ENCODE assay signal across 13 mouse cellular contexts in genomic region chr6:128099190-128099589, GRCm38 (mm10). TPM values are rescaled to one million over a fixed set of nuclear protein-coding genes. Genes with fewer than 3 reads are reported as not detected.
DNase-seq lines count a peak whose midpoint lies in the region; ATAC-seq and TF ChIP-seq lines count a peak whose summit lies in the region.
"Had no signal": no experiment of that assay in that cellular context is flagged by ENCODE, and none has a peak within 500 bp of the region (broad histone marks: within the 10 kb centered on the region; RNA-seq: fewer than 3 reads in every experiment).

No protein-coding gene starts in this region.

- H3K4me1 ChIP-seq in forebrain, embryonic 14.5 days (ENCODE audit: control insufficient read depth, insufficient read depth, low read length): peaks cover 9% of the 10 kb centered on the region
- H3K4me1 ChIP-seq in forebrain, embryonic 10.5 days: peaks cover 16% of the 10 kb centered on the region
- 0 out of 2 replicates have a peak, but pooled peaks cover 5% of the 10 kb centered on the region for H3K4me1 ChIP-seq in hindbrain, postnatal 0 days (ENCODE audit: insufficient read depth, low read length)
- peaks cover 37% of the 10 kb centered on the region for H3K4me1 ChIP-seq in hindbrain, embryonic 10.5 days (replicated peaks)
- H3K4me1 ChIP-seq in stomach, postnatal 0 days (replicated peaks; ENCODE audit: control insufficient read depth, insufficient read depth): peaks cover 2% of the 10 kb centered on the region

- H3K36me3 ChIP-seq in forebrain, embryonic 14.5 days (ENCODE audit: control insufficient read depth, insufficient read depth, low read length): no peaks in the 10 kb centered on the region
- H3K36me3 ChIP-seq in forebrain, embryonic 10.5 days (replicated peaks): no peaks in the 10 kb centered on the region
- H3K36me3 ChIP-seq in hindbrain, postnatal 0 days (ENCODE audit: insufficient read depth, low read length): no peaks in the 10 kb centered on the region
- no peaks in the 10 kb centered on the region for H3K36me3 ChIP-seq in hindbrain, embryonic 10.5 days
- H3K36me3 ChIP-seq in stomach, postnatal 0 days (ENCODE audit: control insufficient read depth, insufficient read depth, low read length): no peaks in the 10 kb centered on the region
- H3K36me3 ChIP-seq: midbrain, embryonic 10.5 days; neural tube, embryonic 15.5 days had no signal

- no peak for TF ChIP-seq CTCF in hindbrain, postnatal 0 days (IDR thresholded peaks at IDR 0.05; ENCODE audit: low read depth)
- no peak for TF ChIP-seq CTCF in stomach, postnatal 0 days (IDR thresholded peaks at IDR 0.05; ENCODE audit: low read depth)

- H3K9ac ChIP-seq in forebrain, embryonic 14.5 days (ENCODE audit: low read length): no peak overlapping the region
- H3K9ac ChIP-seq in hindbrain, postnatal 0 days (replicated peaks; ENCODE audit: low read length): no peak overlapping the region
- H3K9ac ChIP-seq in stomach, postnatal 0 days (ENCODE audit: low read length): no peak overlapping the region
- H3K9ac ChIP-seq: neural tube, embryonic 15.5 days had no signal

- no peaks in the 10 kb centered on the region for H3K27me3 ChIP-seq in forebrain, embryonic 14.5 days (replicated peaks; ENCODE audit: control insufficient read depth, insufficient read depth, low read length)
- no peaks in the 10 kb centered on the region for H3K27me3 ChIP-seq in forebrain, embryonic 10.5 days (ENCODE audit: poor library complexity, severe bottlenecking)
- H3K27me3 ChIP-seq in hindbrain, postnatal 0 days (ENCODE audit: insufficient read depth, low read length): no peaks in the 10 kb centered on the region
- H3K27me3 ChIP-seq in hindbrain, embryonic 10.5 days (ENCODE audit: insufficient read depth, poor library complexity, severe bottlenecking): no peaks in the 10 kb centered on the region
- H3K27me3 ChIP-seq in stomach, postnatal 0 days (ENCODE audit: control insufficient read depth, insufficient read depth, low read length): no peaks in the 10 kb centered on the region
- H3K27me3 ChIP-seq: neural tube, embryonic 15.5 days had no signal

- peak; percentile 51 for DNase-seq in forebrain, embryonic 14.5 days (ENCODE audit: low spot score)
- DNase-seq in forebrain, embryonic 10.5 days (ENCODE audit: extremely low spot score, low spot score): no peak
- DNase-seq in hindbrain, postnatal 0 days (ENCODE audit: low spot score): peak; percentile 49
- no peak for DNase-seq in hindbrain, embryonic 10.5 days (ENCODE audit: low spot score)
- peak; percentile 78 for DNase-seq in right cerebral cortex, postnatal 10 days (ENCODE audit: low spot score in 2 of 2)
- DNase-seq in right cerebral cortex, adult 18-20 months: no peak
- DNase-seq in stomach, postnatal 0 days (ENCODE audit: low spot score): no peak
- no peak for DNase-seq in c-Kit-positive CD71-positive TER-119-positive erythroid progenitor cells, embryonic 14.5 days (ENCODE audit: low spot score)
- DNase-seq: B cell, adult 2 months; liver had no signal

- WGBS in forebrain, embryonic 14.5 days: 49% methylated on average over 9 of the region's 9 CpGs
- 89% methylated on average over 9 of the region's 9 CpGs for WGBS in forebrain, embryonic 10.5 days
- WGBS in hindbrain, postnatal 0 days: 48% methylated on average over 9 of the region's 9 CpGs
- WGBS in hindbrain, embryonic 10.5 days: 85% methylated on average over 9 of the region's 9 CpGs
- 37% methylated on average over 9 of the region's 9 CpGs for WGBS in stomach, postnatal 0 days

- H3K4me2 ChIP-seq in forebrain, embryonic 14.5 days (ENCODE audit: low read length): no peak overlapping the region
- H3K4me2 ChIP-seq in hindbrain, postnatal 0 days (ENCODE audit: low read depth, low read length): no peak overlapping the region
- no peak overlapping the region for H3K4me2 ChIP-seq in stomach, postnatal 0 days (replicated peaks; ENCODE audit: low read depth)
- H3K4me2 ChIP-seq: neural tube, embryonic 15.5 days had no signal

- H3K27ac ChIP-seq in forebrain, embryonic 14.5 days (ENCODE audit: low read depth, low read length): no peak overlapping the region
- H3K27ac ChIP-seq in forebrain, embryonic 10.5 days: no peak overlapping the region
- no peak overlapping the region; the same call in 1 of the 2 replicates for H3K27ac ChIP-seq in hindbrain, postnatal 0 days
- H3K27ac ChIP-seq in hindbrain, embryonic 10.5 days: no peak overlapping the region
- H3K27ac ChIP-seq in stomach, postnatal 0 days (replicated peaks): peak overlapping the region; percentile 53; the same call in 1 of the 2 replicates
- H3K27ac ChIP-seq: midbrain, embryonic 10.5 days had no signal

- TF ChIP-seq EP300 in stomach, postnatal 0 days (optimal IDR thresholded peaks at IDR 0.05): no peak

- H3K4me3 ChIP-seq in forebrain, embryonic 14.5 days (ENCODE audit: low read depth, low read length): no peak overlapping the region
- no peak overlapping the region for H3K4me3 ChIP-seq in forebrain, embryonic 10.5 days
- no peak overlapping the region for H3K4me3 ChIP-seq in hindbrain, postnatal 0 days (ENCODE audit: low read length)
- no peak overlapping the region for H3K4me3 ChIP-seq in hindbrain, embryonic 10.5 days
- H3K4me3 ChIP-seq in stomach, postnatal 0 days (ENCODE audit: low read depth, low read length): no peak overlapping the region
- H3K4me3 ChIP-seq: midbrain, embryonic 10.5 days; neural tube, embryonic 15.5 days had no signal

- H3K9me3 ChIP-seq in forebrain, embryonic 14.5 days (replicated peaks; ENCODE audit: control insufficient read depth, low read length): no peaks in the 10 kb centered on the region
- no peaks in the 10 kb centered on the region for H3K9me3 ChIP-seq in forebrain, embryonic 10.5 days
- no peaks in the 10 kb centered on the region for H3K9me3 ChIP-seq in hindbrain, postnatal 0 days (ENCODE audit: low read length)
- H3K9me3 ChIP-seq in hindbrain, embryonic 10.5 days: no peaks in the 10 kb centered on the region
- no peaks in the 10 kb centered on the region for H3K9me3 ChIP-seq in stomach, postnatal 0 days (ENCODE audit: control insufficient read depth, low read length)
- H3K9me3 ChIP-seq: midbrain, embryonic 10.5 days; neural tube, embryonic 15.5 days had no signal

- ATAC-seq in forebrain, embryonic 14.5 days: no peak
- ATAC-seq in hindbrain, postnatal 0 days: no peak
- no peak for ATAC-seq in stomach, postnatal 0 days (ENCODE audit: low FRiP score, low TSS enrichment)
- ATAC-seq: inflammation-experienced regulatory T-cells, adult 6 months had no signal

RNA-seq across cellular contexts. Expression of gene Tspan9, which starts 44.2 kb away (rescaled TPM):
- polyA plus RNA-seq in forebrain, embryonic 14.5 days (2014; fragmentation: Nextera tagmentation; extraction: Ambion mirVana): 23.0 and 36.2 TPM in 2 replicates
- polyA plus RNA-seq in forebrain, embryonic 10.5 days (2016; fragmentation: Nextera tagmentation; extraction: Ambion mirVana): 39.4 and 41.3 TPM in 2 replicates
- 177 and 266 TPM in 2 replicates for total RNA-seq in hindbrain, postnatal 0 days (2014; rRNA removed)
- 70.1 and 73.8 TPM in 2 replicates for polyA plus RNA-seq in hindbrain, postnatal 0 days (2015; fragmentation: Nextera tagmentation; extraction: Ambion mirVana)
- polyA plus RNA-seq in hindbrain, embryonic 10.5 days (2016; fragmentation: Nextera tagmentation; extraction: Ambion mirVana): 65.7 and 67.8 TPM in 2 replicates
- polyA plus RNA-seq in stomach, postnatal 0 days (2015; fragmentation: Nextera tagmentation; extraction: Ambion mirVana): 77.3 and 85.9 TPM in 2 replicates

Comparison
In these comparisons a context has a peak if more than half of its experiments do, and no peak if none do; other contexts are left out.
1. DNase-seq: peak in forebrain, embryonic 14.5 days (single experiment), hindbrain, postnatal 0 days (single experiment) and right cerebral cortex, postnatal 10 days (2 of 2); none in forebrain, embryonic 10.5 days (single experiment), hindbrain, embryonic 10.5 days (single experiment), right cerebral cortex, adult 18-20 months (single experiment), stomach, postnatal 0 days (single experiment) and c-Kit-positive CD71-positive TER-119-positive erythroid progenitor cells, embryonic 14.5 days (single experiment).